Mouse (Mus musculus) intestine, embryonic 16.5 days (tissue): ENCODE data around the gene Gm49711. TPM values are rescaled to one million over a fixed set of nuclear protein-coding genes. Genes with fewer than 3 reads are reported as not detected.

ENCODE experiments used
- ATAC-seq: fragments of 200-750 bp; cut with Nextera tagmentation; 2 replicates; pipeline ENCODE4 v1.8.0; 2017; ENCODE audit warnings: moderate TSS enrichment, moderate library complexity
- H3K27ac ChIP-seq: fragments of 300-500 bp; sonication (generic); 2 replicates; pipeline ENCODE4 v1.5.1; 2014; ENCODE audit warnings: mild to moderate bottlenecking, low read length
- H3K27me3 ChIP-seq: fragments of 300-500 bp; sonication (generic); replicated peaks from 2 replicates; pipeline ENCODE4 v1.6.1; 2014; ENCODE audit warnings: low read length, control low read depth, mixed read lengths; ENCODE audit not compliant: control insufficient read depth, insufficient read depth
- H3K36me3 ChIP-seq: fragments of 300-500 bp; sonication (generic); 2 replicates; pipeline ENCODE4 v1.6.1; 2014; ENCODE audit warnings: low read length, control low read depth; ENCODE audit not compliant: control insufficient read depth, insufficient read depth
- H3K4me1 ChIP-seq: fragments of 300-500 bp; sonication (generic); 2 replicates; pipeline ENCODE4 v1.6.1; 2014; ENCODE audit warnings: low read length, control low read depth, mixed read lengths; ENCODE audit not compliant: control insufficient read depth, insufficient read depth
- H3K4me2 ChIP-seq: fragments of 300-500 bp; sonication (generic); 2 replicates; pipeline ENCODE4 v1.6.1; 2014; ENCODE audit warnings: low read depth, low read length, control low read depth
- H3K4me3 ChIP-seq: fragments of 300-500 bp; sonication (generic); 2 replicates; pipeline ENCODE4 v1.5.1; 2014; ENCODE audit warnings: mild to moderate bottlenecking, low read length
- H3K9ac ChIP-seq: fragments of 300-500 bp; sonication (generic); 2 replicates; pipeline ENCODE4 v1.6.1; 2014; ENCODE audit warnings: low read depth, low read length
- H3K9me3 ChIP-seq: fragments of 300-500 bp; sonication (generic); 2 replicates; pipeline ENCODE4 v1.6.1; 2016; ENCODE audit warnings: low read length, control low read depth; ENCODE audit not compliant: control insufficient read depth
- WGBS: fragments of 180-500 bp; shearing (Covaris S2); extraction: QIAGEN DNeasy Blood & Tissue Kit; methylation state at CpG from one replicate; pipeline ENCODE4 v1.1.7; 2014; 5-methylcytosine and 5-hydroxymethylcytosine counted together
- polyA plus RNA-seq: library from polyadenylated mRNA; unstranded; fragments of >200 nt; fragmentation: Nextera tagmentation; extraction: Ambion mirVana; gene quantifications from 2 replicates; pipeline ENCODE4 v1.2.1, GENCODE M21; 2015

Gene Gm49711
- polyA plus RNA-seq, 1 experiment from 2014 or later, result not detected

DNA sequence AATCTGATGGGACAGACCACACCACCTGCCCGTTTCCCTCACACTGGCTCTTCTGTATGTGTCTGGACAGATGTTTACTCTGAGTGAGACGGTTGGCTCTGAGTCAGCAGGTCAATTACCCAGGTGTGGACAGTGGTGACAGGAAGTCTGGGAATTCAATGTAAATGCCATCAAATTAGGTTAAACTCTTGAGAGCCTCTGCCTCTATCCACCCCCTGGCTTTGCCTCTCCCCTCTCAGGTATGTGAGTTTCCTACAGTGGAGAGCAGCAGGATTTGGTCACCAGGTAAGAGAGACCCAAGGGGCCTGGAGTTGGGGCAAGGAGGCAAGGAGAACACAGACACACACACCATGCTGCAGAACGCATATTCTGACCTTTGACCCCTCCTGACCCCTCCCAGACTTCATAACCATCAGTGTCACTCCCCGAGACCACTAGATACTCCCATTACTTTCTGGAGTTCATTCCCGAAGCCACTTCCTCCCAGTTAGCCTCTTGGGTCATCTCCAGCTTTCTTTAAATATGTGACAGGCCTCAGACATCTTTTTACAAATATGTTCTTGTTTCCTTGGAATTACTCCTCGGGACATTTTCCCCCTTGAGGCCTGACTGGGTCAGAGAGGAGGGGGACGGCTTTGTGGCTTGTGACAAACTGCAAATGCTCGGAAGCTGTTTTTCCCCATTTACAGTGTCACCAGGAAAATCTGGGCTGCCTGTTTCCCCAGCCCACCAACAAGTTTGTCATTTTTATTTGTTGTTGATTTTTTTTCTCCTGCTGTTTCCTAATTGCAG lies 157.7 kb downstream of the Gm49711 start:
- Histone ChIP-seq H3K27me3 (no peaks in the 10 kb centered on the region), H3K9ac (no peak overlapping the region), H3K4me3 (no peak overlapping the region), H3K4me1 (peaks cover 8% of the 10 kb centered on the region; the same call in 1 of the 2 replicates), H3K36me3 (no peaks in the 10 kb centered on the region), H3K9me3 (no peaks in the 10 kb centered on the region), H3K4me2 (no peak overlapping the region), H3K27ac (no peak overlapping the region)
- WGBS, result 39% methylated on average over 8 of the region's 8 CpGs
- ATAC-seq, result no peak

DNA sequence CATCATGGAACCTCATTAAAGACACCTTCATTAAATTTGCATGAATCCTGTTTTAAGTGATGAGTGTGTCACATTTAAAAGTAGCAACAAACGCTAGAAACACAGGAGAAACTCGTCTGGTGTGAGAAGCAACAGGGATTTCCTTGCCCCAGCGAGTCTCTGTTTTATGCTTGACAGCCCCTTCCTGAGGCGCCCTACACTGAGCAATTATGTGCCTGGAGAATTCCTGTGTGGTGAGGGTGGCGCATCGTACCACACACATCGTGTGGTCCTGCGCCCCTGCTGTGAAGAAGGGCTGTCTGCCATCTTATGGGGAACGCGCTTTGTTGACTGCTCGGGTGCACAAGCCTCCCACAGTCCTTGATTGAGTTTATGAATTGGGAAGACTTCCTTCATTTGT lies 162.6 kb downstream of the Gm49711 start:
- H3K4me2 ChIP-seq, result no peak overlapping the region
- 94% methylated on average over 11 of the region's 11 CpGs for WGBS
- no peak overlapping the region for H3K9ac ChIP-seq
- H3K27me3 ChIP-seq, result no peaks in the 10 kb centered on the region
- peaks cover 5% of the 10 kb centered on the region; the same call in 1 of the 2 replicates for H3K4me1 ChIP-seq
- H3K9me3 ChIP-seq, result no peaks in the 10 kb centered on the region
- no peaks in the 10 kb centered on the region for H3K36me3 ChIP-seq
- H3K27ac ChIP-seq, result no peak overlapping the region
- no peak for ATAC-seq
- no peak overlapping the region for H3K4me3 ChIP-seq

DNA sequence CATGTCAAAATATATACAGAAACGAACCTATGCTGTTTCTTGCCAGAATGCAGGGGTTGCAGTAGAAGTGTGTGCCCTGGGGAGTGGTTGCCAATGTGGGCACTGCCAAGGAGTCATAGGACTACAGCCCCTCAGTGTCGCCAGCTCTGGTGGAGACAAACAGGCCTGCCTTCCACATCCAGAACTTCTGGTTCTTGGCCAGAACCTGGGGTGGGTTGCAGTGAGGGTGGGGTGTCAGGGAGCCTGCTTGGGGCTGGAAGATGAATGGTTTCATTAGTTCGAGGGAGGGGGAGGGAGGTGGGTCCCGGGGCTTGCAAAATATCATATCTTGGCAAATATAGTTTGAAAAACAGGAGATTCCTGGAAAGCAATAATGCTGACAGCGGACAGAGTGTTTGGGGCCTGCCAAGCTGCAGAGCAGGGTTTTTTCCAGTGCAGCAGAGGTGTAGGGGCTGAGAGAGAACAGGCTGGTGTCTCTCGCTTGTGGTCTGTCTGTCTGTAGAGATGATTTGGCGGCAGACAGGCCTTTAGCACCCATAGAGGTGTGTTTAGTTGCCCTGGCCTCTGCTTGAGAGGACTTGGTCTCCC lies 170.3 kb downstream of the Gm49711 start:
- Histone ChIP-seq H3K4me3 (no peak overlapping the region), H3K9me3 (0 out of 2 replicates have a peak, but pooled peaks cover 4% of the 10 kb centered on the region), H3K9ac (no peak overlapping the region), H3K27ac (no peak overlapping the region), H3K27me3 (no peaks in the 10 kb centered on the region), H3K4me1 (peaks cover 5% of the 10 kb centered on the region; the same call in 1 of the 2 replicates), H3K4me2 (no peak overlapping the region), H3K36me3 (no peaks in the 10 kb centered on the region)
- 62% methylated on average over 7 of the region's 7 CpGs for WGBS
- no peak for ATAC-seq

DNA sequence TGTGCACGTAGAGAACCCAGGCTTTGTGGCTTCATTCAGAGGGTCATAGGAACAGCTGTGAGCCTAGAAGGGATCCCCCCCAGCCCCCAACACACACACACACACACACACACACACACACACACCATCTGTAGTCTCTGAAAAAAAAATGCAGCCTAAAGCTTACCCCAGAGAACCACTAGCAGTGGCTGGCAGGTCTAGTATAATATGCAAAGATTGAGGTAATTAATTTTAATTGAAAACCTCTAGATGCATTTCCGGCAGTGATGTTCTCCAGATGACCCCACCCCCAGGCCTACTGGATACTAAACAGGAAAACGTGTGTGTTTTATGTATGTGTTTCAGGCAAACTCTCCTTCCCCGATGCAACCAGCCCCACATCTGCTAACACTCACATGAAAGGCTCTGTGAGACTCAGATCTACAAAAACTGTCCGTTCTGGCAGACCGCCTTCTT lies 172.4 kb downstream of the Gm49711 start:
- Histone ChIP-seq H3K27me3 (no peaks in the 10 kb centered on the region), H3K4me1 (peaks cover 10% of the 10 kb centered on the region; the same call in 1 of the 2 replicates), H3K4me3 (no peak overlapping the region), H3K9me3 (0 out of 2 replicates have a peak, but pooled peaks cover 4% of the 10 kb centered on the region), H3K9ac (no peak overlapping the region), H3K36me3 (no peaks in the 10 kb centered on the region), H3K27ac (no peak overlapping the region), H3K4me2 (no peak overlapping the region)
- ATAC-seq, result no peak
- WGBS, result 51% methylated on average over 6 of the region's 6 CpGs

DNA sequence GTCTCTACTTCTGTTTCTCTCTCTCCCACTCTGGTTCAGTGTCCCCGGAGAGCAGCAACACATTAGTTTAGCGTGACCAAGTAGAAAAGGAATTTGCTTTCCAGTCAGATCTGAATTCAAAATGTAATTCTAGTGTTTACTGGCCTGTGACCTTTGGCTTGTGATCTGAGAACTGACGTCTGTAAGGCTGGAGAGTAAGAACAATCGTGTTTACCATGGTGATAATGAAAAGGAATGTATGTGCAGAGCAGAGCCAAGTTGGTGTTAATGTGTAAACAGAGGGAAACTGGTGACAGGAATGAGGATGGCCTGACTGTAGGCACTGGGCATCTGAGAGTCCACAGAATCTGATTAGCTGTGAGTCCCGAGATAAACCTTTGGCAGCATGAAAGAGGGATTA lies 176.4 kb downstream of the Gm49711 start:
- WGBS, result 16% methylated on average over 5 of the region's 5 CpGs
- Histone ChIP-seq H3K27me3 (no peaks in the 10 kb centered on the region), H3K4me2 (no peak overlapping the region), H3K9me3 (0 out of 2 replicates have a peak, but pooled peaks cover 4% of the 10 kb centered on the region), H3K36me3 (no peaks in the 10 kb centered on the region), H3K9ac (no peak overlapping the region), H3K27ac (no peak overlapping the region), H3K4me1 (0 out of 2 replicates have a peak, but pooled peaks cover 10% of the 10 kb centered on the region), H3K4me3 (no peak overlapping the region)
- peak; percentile 50 for ATAC-seq

DNA sequence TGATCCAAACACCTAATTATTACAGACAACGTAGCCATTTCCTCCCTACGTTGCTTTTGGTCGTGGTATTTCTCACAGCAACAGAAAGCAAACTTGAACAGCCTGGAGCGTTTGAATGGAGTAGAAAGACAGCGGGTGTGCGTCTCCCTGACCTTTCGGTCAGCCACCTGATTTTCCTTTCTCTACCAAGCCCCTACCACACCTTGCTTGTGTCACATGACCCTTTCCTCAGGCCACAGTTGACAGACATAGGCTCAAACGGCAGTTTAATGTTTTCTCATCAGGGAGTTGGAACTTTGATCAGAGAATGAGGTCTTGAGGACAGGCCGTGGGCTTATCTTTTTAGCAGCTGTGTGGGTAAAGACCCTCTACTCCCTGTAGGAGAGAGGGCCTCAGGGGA lies 177.1 kb downstream of the Gm49711 start:
- peak; percentile 63 for ATAC-seq
- no peak overlapping the region for H3K4me3 ChIP-seq
- WGBS, result 49% methylated on average over 9 of the region's 9 CpGs
- no peak overlapping the region for H3K9ac ChIP-seq
- H3K27me3 ChIP-seq, result no peaks in the 10 kb centered on the region
- no peak overlapping the region for H3K4me2 ChIP-seq
- H3K9me3 ChIP-seq, result 0 out of 2 replicates have a peak, but pooled peaks cover 4% of the 10 kb centered on the region
- H3K4me1 ChIP-seq, result 0 out of 2 replicates have a peak, but pooled peaks cover 10% of the 10 kb centered on the region
- no peaks in the 10 kb centered on the region for H3K36me3 ChIP-seq
- peak overlapping the region; percentile 43; the same call in 1 of the 2 replicates for H3K27ac ChIP-seq

Other genes with a start within 250 kb of the Gm49711 start
- 93.1 and 106 TPM in 2 replicates for gene Mrps6, start within 50 bp of the Gm49711 start, polyA plus RNA-seq
- gene Slc5a3, start within 50 bp of the Gm49711 start, polyA plus RNA-seq, result 3.2 and 3.5 TPM in 2 replicates
- gene Kcne2, start 234.1 kb downstream of the Gm49711 start, polyA plus RNA-seq, result 0.10 and 0.21 TPM in 2 replicates
- gene Smim11, start 243.0 kb downstream of the Gm49711 start, polyA plus RNA-seq, result 98.0 and 101 TPM in 2 replicates